Mouse (Mus musculus): Measurements from ENCODE around the gene Gm21860. TPM values are rescaled to one million over a fixed set of nuclear protein-coding genes. Genes with fewer than 3 reads are reported as not detected.
"Not testable (repeated sequence)": the region's sequence is repeated elsewhere in the genome, so short reads cannot be mapped to it uniquely, and the experiment has no call there.

Gene Gm21860
- total and polyA plus RNA-seq, 2 experiments from 2014 or later: not detected

- Histone ChIP-seq H3K36me3 (ENCODE audit: insufficient read depth, low read length) (peaks cover 3% of the 10 kb centered on the region), H3K4me3 (ENCODE audit: low read length) (no peak overlapping the region), H3K4me1 (ENCODE audit: insufficient read depth, low read length) (no peaks in the 10 kb centered on the region), H3K4me2 (ENCODE audit: low read depth, low read length) (no peak overlapping the region), H3K27ac (no peak overlapping the region), H3K9ac (replicated peaks; ENCODE audit: low read length) (no peak overlapping the region), H3K27me3 (ENCODE audit: insufficient read depth, low read length) (no peaks in the 10 kb centered on the region), H3K9me3 (ENCODE audit: low read length) (peaks cover 34% of the 10 kb centered on the region)
- TF ChIP-seq CTCF (IDR thresholded peaks at IDR 0.05; ENCODE audit: low read depth): no peak
- 59% methylated on average over 14 of the region's 14 CpGs for WGBS
- no peak for ATAC-seq
- peak; percentile 81 for DNase-seq (ENCODE audit: low spot score)
Observed at GRCm38 (mm10) chrY:90740013-90740561, 14.5 kb downstream of the Gm21860 start.

- DNase-seq (ENCODE audit: low spot score): peak; percentile 60
- peaks cover 34% of the 10 kb centered on the region for H3K9me3 ChIP-seq (ENCODE audit: low read length)
Observed at GRCm38 (mm10) chrY:90739531-90740012, 15.0 kb downstream of the Gm21860 start.

GRCm38 (mm10) chrY:90738841-90739530, 15.6 kb downstream of the Gm21860 start:
- ATAC-seq; H3K27ac ChIP-seq; H3K4me1 ChIP-seq (ENCODE audit: insufficient read depth, low read length); H3K9ac ChIP-seq (replicated peaks; ENCODE audit: low read length); H3K36me3 ChIP-seq (ENCODE audit: insufficient read depth, low read length); H3K4me2 ChIP-seq (ENCODE audit: low read depth, low read length); H3K4me3 ChIP-seq (ENCODE audit: low read length); H3K27me3 ChIP-seq (ENCODE audit: insufficient read depth, low read length): not testable (repeated sequence)
- peaks cover 34% of the 10 kb centered on the region for H3K9me3 ChIP-seq (ENCODE audit: low read length)
- WGBS: 80% methylated on average over 28 of the region's 28 CpGs
- peak; percentile 65 for DNase-seq (ENCODE audit: low spot score)

More at GRCm38 (mm10) chrY:90739531-90740012, 15.0 kb downstream of the Gm21860 start:
- ATAC-seq; H3K4me3 ChIP-seq (ENCODE audit: low read length); H3K27ac ChIP-seq; H3K9ac ChIP-seq (replicated peaks; ENCODE audit: low read length); H3K27me3 ChIP-seq (ENCODE audit: insufficient read depth, low read length); H3K4me2 ChIP-seq (ENCODE audit: low read depth, low read length); H3K36me3 ChIP-seq (ENCODE audit: insufficient read depth, low read length); H3K4me1 ChIP-seq (ENCODE audit: insufficient read depth, low read length): not testable (repeated sequence)
- WGBS: 64% methylated on average over 11 of the region's 11 CpGs

GRCm38 (mm10) chrY:90738431-90738680, 16.3 kb downstream of the Gm21860 start:
- no peak for ATAC-seq
- H3K27me3 ChIP-seq (ENCODE audit: insufficient read depth, low read length): no peaks in the 10 kb centered on the region

GRCm38 (mm10) chrY:90737606-90738430, 16.8 kb downstream of the Gm21860 start:
- DNase-seq (ENCODE audit: low spot score): no peak
- no peak overlapping the region for H3K9ac ChIP-seq (replicated peaks; ENCODE audit: low read length)

More at GRCm38 (mm10) chrY:90738431-90738680, 16.3 kb downstream of the Gm21860 start:
- no peak overlapping the region for H3K9ac ChIP-seq (replicated peaks; ENCODE audit: low read length)
- WGBS: 92% methylated on average over 1 of the region's 1 CpGs
- H3K9me3 ChIP-seq (ENCODE audit: low read length): peaks cover 34% of the 10 kb centered on the region
- H3K4me1 ChIP-seq (ENCODE audit: insufficient read depth, low read length): no peaks in the 10 kb centered on the region
- H3K4me3 ChIP-seq (ENCODE audit: low read length): no peak overlapping the region
- TF ChIP-seq CTCF (IDR thresholded peaks at IDR 0.05; ENCODE audit: low read depth): no peak
- H3K27ac ChIP-seq: no peak overlapping the region
- H3K36me3 ChIP-seq (ENCODE audit: insufficient read depth, low read length): peaks cover 3% of the 10 kb centered on the region
- H3K4me2 ChIP-seq (ENCODE audit: low read depth, low read length): no peak overlapping the region
- no peak for DNase-seq (ENCODE audit: low spot score)

GRCm38 (mm10) chrY:90736217-90737000, 18.2 kb downstream of the Gm21860 start:
- WGBS: 87% methylated on average over 4 of the region's 9 CpGs
- not testable (repeated sequence) for ATAC-seq; H3K27ac ChIP-seq; H3K4me2 ChIP-seq (ENCODE audit: low read depth, low read length); H3K27me3 ChIP-seq (ENCODE audit: insufficient read depth, low read length); H3K4me1 ChIP-seq (ENCODE audit: insufficient read depth, low read length); DNase-seq (ENCODE audit: low spot score); H3K9ac ChIP-seq (replicated peaks; ENCODE audit: low read length); H3K36me3 ChIP-seq (ENCODE audit: insufficient read depth, low read length); H3K4me3 ChIP-seq (ENCODE audit: low read length)
- peaks cover 29% of the 10 kb centered on the region for H3K9me3 ChIP-seq (ENCODE audit: low read length)

More at GRCm38 (mm10) chrY:90737606-90738430, 16.8 kb downstream of the Gm21860 start:
- no peaks in the 10 kb centered on the region for H3K27me3 ChIP-seq (ENCODE audit: insufficient read depth, low read length)
- WGBS: 89% methylated on average over 7 of the region's 7 CpGs
- no peak for TF ChIP-seq CTCF (IDR thresholded peaks at IDR 0.05; ENCODE audit: low read depth)
- H3K9me3 ChIP-seq (ENCODE audit: low read length): peaks cover 34% of the 10 kb centered on the region
- no peak for ATAC-seq
- no peak overlapping the region for H3K4me3 ChIP-seq (ENCODE audit: low read length)
- no peak overlapping the region for H3K4me2 ChIP-seq (ENCODE audit: low read depth, low read length)
- no peak overlapping the region for H3K27ac ChIP-seq
- H3K36me3 ChIP-seq (ENCODE audit: insufficient read depth, low read length): peaks cover 3% of the 10 kb centered on the region
- no peaks in the 10 kb centered on the region for H3K4me1 ChIP-seq (ENCODE audit: insufficient read depth, low read length)

GRCm38 (mm10) chrY:90735181-90735895, 19.3 kb downstream of the Gm21860 start:
- ATAC-seq; DNase-seq (ENCODE audit: low spot score); H3K27ac ChIP-seq; H3K9ac ChIP-seq (replicated peaks; ENCODE audit: low read length); H3K4me2 ChIP-seq (ENCODE audit: low read depth, low read length); H3K27me3 ChIP-seq (ENCODE audit: insufficient read depth, low read length); H3K4me1 ChIP-seq (ENCODE audit: insufficient read depth, low read length); H3K36me3 ChIP-seq (ENCODE audit: insufficient read depth, low read length); H3K4me3 ChIP-seq (ENCODE audit: low read length): not testable (repeated sequence)
- peaks cover 23% of the 10 kb centered on the region for H3K9me3 ChIP-seq (ENCODE audit: low read length)
- 90% methylated on average over 1 of the region's 5 CpGs for WGBS

GRCm38 (mm10) chrY:90734334-90734696, 20.3 kb downstream of the Gm21860 start:
- WGBS: 53% methylated on average over 6 of the region's 8 CpGs
- H3K4me1 ChIP-seq (ENCODE audit: insufficient read depth, low read length); ATAC-seq; H3K27ac ChIP-seq; H3K36me3 ChIP-seq (ENCODE audit: insufficient read depth, low read length); H3K27me3 ChIP-seq (ENCODE audit: insufficient read depth, low read length); H3K4me3 ChIP-seq (ENCODE audit: low read length); H3K4me2 ChIP-seq (ENCODE audit: low read depth, low read length); H3K9ac ChIP-seq (replicated peaks; ENCODE audit: low read length): not testable (repeated sequence)
- DNase-seq (ENCODE audit: low spot score): peak; percentile 5
- H3K9me3 ChIP-seq (ENCODE audit: low read length): peaks cover 15% of the 10 kb centered on the region

All from hindbrain, postnatal 0 days (tissue).